Mouse (Mus musculus) urinary bladder, postnatal 10 days (tissue): ENCODE measurements around the gene Lactb.
A peak's percentile ranks its signal among the peaks of the same experiment; 100 is the strongest.

Source experiments
- DNase-seq: peaks from one replicate; pipeline ENCODE4 v3.0.0; 2022; ENCODE audit warnings: low spot score

The Lactb gene

GRCm38 (mm10) chr9:66975239-66975645, at the start of gene Lactb:
TSS of gene Lactb (minus strand) at chr9:66975484.
- DNase-seq: peak; percentile 74

GRCm38 (mm10) chr9:67023371-67023770, 48.1 kb upstream of the Lactb start:
- DNase-seq: no peak

- no peak for DNase-seq
These were observed 44.8 kb upstream of the Lactb start for GRCm38 (mm10) chr9:67020063-67020462.

- DNase-seq: no peak
These were observed 38.2 kb upstream of the Lactb start for GRCm38 (mm10) chr9:67013501-67013900.

GRCm38 (mm10) chr9:67012470-67012869, 37.2 kb upstream of the Lactb start:
- DNase-seq: no peak

- no peak for DNase-seq
These were observed 36.2 kb upstream of the Lactb start for GRCm38 (mm10) chr9:67011483-67011882.

- DNase-seq: no peak
These were observed 33.5 kb upstream of the Lactb start for GRCm38 (mm10) chr9:67008781-67009180.

- no peak for DNase-seq
These were observed 31.1 kb upstream of the Lactb start for GRCm38 (mm10) chr9:67006376-67006775.

- DNase-seq: no peak
These were observed 30.0 kb upstream of the Lactb start for GRCm38 (mm10) chr9:67005161-67005742.

- DNase-seq: no peak
These were observed 28.4 kb upstream of the Lactb start for GRCm38 (mm10) chr9:67003656-67004055.

- DNase-seq: no peak
These were observed 27.9 kb upstream of the Lactb start for GRCm38 (mm10) chr9:67003156-67003555.

- no peak for DNase-seq
These were observed 26.2 kb upstream of the Lactb start for GRCm38 (mm10) chr9:67001506-67001905.

- peak; percentile 42 for DNase-seq
These were observed 25.8 kb upstream of the Lactb start for GRCm38 (mm10) chr9:67001050-67001449.

- DNase-seq: no peak
These were observed 24.4 kb upstream of the Lactb start for GRCm38 (mm10) chr9:66999698-67000097.

GRCm38 (mm10) chr9:66991750-66992410, 16.6 kb upstream of the Lactb start:
- DNase-seq: no peak

GRCm38 (mm10) chr9:66991021-66991749, 15.9 kb upstream of the Lactb start:
- DNase-seq: no peak

GRCm38 (mm10) chr9:66990046-66990445, 14.8 kb upstream of the Lactb start:
- DNase-seq: no peak

GRCm38 (mm10) chr9:66989581-66989980, 14.3 kb upstream of the Lactb start:
- no peak for DNase-seq

- no peak for DNase-seq
These were observed 13.7 kb upstream of the Lactb start for GRCm38 (mm10) chr9:66988888-66989414.

- DNase-seq: no peak
These were observed 13.1 kb upstream of the Lactb start for GRCm38 (mm10) chr9:66988198-66988887.

GRCm38 (mm10) chr9:66985377-66985776, 10.1 kb upstream of the Lactb start:
- no peak for DNase-seq

- no peak for DNase-seq
These were observed 6.8 kb upstream of the Lactb start for GRCm38 (mm10) chr9:66982085-66982484.
